Mouse (Mus musculus): ENCODE data around the gene Tnfaip8l2.

The Tnfaip8l2 gene

GRCm38 (mm10) chr3:95141952-95142616, at the start of gene Tnfaip8l2:
Gene Tnfaip8l2 (minus strand): TSS chr3:95142360.
- no peak for DNase-seq

- DNase-seq: no peak
These were observed 44.7 kb upstream of the Tnfaip8l2 start for GRCm38 (mm10) chr3:95186888-95187287.

DNA sequence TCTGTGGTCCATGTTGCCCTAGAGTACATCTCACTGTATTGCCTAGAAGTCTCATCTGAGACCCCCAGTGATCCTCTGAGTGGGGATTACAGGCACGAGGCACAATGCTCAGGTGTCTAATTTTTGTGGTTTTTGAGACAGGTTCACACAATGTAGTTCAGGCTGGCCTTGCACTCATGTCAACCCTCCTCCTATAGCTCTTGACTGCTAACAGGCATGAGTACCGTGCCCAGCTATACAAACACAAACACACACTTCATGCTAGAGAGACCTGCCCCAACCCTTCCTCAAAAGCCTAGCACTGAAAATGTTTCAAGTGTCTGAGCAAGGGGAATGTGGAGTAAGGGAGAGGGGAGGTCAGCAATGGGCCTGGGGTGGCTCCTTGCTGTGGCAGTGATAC, 43.9 kb upstream of the Tnfaip8l2 start:
- DNase-seq: no peak

DNA sequence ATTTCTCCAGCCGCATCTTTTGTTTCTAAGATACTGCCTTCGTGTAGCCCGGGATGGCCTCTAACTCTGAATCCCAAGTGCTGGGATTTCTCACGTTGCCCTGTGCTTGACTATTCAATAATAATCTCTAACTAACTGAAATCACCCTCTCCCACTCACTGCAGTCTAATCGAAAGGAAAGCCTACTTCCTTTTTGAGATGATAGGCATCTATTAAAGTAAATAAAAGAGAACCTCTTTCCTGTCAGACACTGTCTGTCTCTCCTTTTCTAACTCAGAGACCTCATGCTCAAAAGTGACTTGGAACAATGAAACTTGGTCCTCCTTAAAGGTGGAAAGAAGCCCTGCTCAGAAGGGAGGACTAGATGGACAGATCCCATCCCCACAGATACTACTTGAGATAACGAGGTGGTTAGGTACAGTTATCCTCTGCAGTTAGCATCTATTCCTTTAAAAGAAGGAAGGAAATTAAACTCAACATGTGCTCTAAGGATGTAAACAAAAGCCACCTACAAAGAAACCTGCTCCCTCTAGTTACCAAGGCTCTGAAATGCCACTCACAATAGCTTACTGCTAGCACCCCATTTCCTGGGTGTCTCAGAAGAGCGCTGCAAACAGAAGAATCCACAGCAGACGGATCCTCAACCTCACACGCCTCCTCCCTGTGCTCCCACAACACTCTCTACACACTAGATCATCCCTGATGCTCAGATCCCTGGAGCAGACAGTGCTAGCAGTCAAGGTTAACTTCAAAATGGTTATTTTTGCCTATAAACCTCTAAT, 42.8 kb upstream of the Tnfaip8l2 start:
- no peak for DNase-seq

- no peak for DNase-seq
These were observed 39.7 kb upstream of the Tnfaip8l2 start for GRCm38 (mm10) chr3:95181841-95182240.

GRCm38 (mm10) chr3:95179890-95180289, 37.7 kb upstream of the Tnfaip8l2 start:
- DNase-seq: no peak

DNA sequence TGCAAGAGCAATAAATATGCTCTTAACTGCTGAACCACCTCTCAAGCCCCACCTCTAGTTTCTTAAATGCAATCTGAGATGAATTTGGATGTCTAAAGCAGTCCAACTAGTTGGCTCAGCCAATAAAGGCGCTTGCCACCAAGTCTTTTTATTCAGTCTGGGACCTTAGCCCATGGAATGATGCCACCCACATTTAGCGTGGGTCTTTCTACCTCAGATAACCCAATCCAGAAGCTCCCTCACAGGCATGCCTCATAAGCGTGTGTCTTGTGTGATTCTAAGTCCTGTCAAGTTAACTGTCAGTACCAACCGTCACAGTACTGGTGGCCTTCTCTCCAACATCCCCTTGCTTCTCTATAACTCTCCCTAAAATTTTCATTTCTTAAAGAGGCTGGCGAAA, 36.8 kb upstream of the Tnfaip8l2 start:
- DNase-seq: no peak

- DNase-seq: no peak
These were observed 35.4 kb upstream of the Tnfaip8l2 start for GRCm38 (mm10) chr3:95177583-95177982.

DNA sequence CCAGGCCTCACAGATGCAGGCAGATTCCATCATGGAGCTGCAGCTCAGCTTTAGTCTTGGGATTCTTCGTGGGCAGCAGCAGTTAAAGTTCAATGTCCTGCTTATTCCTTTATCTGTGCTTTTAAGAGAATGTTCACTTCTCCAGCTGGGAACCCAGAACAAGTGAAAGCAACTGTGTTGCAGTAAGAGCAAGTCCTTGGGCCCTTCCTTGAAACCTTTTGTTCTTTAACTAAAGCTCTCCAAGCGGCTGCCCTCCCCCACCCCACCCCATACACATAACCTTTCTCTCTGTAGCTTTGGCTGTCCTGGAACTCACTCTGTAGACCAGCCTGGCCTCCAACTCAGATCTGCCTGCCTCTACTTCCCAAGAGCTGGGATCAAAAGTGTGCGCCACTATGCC, 34.3 kb upstream of the Tnfaip8l2 start:
- no peak for DNase-seq

GRCm38 (mm10) chr3:95174011-95174592, 31.9 kb upstream of the Tnfaip8l2 start:
- peak; percentile 81 for DNase-seq

DNA sequence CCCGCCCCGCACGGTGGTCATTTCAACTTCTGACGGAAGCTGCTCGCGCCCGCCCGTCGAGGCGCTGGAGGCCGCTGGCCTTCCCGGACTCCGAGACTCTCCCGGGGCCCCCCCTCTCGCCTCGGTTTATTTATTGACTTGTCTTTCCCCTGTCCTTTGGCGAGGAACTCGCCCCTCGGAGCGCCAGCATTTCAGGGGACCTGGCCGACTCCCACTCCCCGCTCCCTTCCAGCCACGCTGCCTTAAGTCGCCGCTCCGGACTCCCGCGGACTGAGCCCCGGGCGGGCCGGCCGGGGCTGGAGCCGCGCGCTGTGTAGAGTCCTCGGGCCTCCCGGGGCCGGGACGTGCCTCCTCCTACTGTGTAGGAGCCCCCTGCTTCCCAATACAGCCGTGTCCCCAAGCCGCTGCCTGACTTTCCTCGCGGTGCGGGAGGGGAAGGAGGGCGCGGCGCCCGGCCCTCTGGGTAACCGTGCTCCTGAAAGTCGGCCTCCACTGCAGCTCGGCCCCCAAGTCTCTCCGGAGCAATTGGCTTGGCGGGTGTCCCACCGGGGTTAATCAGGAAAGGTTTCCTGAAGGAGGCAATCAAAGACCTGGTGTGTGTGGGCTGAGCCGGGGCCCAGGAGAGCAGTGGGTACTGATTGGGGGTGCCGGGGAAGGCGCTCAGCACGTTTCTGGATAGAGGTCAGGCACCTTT, 31.2 kb upstream of the Tnfaip8l2 start:
- peak; percentile 42 for DNase-seq

GRCm38 (mm10) chr3:95172526-95173255, 30.5 kb upstream of the Tnfaip8l2 start:
- no peak for DNase-seq

- DNase-seq: no peak
These were observed 28.9 kb upstream of the Tnfaip8l2 start for GRCm38 (mm10) chr3:95171105-95171504.

GRCm38 (mm10) chr3:95169996-95170395, 27.8 kb upstream of the Tnfaip8l2 start:
- no peak for DNase-seq

DNA sequence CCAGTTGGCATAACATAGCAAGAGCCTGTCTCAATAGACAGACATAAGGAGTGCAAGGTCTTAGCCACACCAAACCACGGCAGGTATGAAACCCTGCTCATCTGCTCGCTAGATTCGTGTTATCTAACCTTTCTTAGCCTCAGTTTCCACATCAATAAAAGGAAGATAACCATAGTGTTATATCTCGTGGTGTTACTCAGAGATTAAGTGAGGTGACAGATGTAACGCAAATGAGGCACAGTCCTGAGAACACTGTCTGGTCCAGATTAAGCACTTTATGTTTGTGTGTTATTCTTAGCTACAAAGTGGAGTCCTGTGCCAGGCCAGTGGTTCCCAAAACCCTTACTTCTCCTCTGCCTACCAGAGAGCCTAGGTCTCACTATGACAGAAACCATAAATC, 22.7 kb upstream of the Tnfaip8l2 start:
- no peak for DNase-seq

DNA sequence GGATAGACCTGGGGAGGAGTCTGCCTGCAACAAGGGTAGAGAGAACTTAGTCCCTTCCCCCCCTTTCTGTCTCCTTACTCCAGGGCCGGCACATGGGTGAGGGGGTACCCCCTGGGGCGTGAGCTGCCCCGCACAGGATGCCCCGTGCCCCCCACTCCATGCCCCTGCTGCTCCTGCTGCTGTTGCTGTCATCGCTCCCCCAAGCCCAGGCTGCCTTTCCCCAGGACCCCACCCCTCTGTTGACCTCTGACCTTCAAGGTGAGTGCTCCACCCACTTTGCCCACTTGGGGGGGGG, 22.0 kb upstream of the Tnfaip8l2 start:
- DNase-seq: peak; percentile 40

- peak; percentile 41 for DNase-seq
These were observed 21.5 kb upstream of the Tnfaip8l2 start for GRCm38 (mm10) chr3:95163419-95164255.

GRCm38 (mm10) chr3:95162345-95162628, 20.1 kb upstream of the Tnfaip8l2 start:
- no peak for DNase-seq

DNA sequence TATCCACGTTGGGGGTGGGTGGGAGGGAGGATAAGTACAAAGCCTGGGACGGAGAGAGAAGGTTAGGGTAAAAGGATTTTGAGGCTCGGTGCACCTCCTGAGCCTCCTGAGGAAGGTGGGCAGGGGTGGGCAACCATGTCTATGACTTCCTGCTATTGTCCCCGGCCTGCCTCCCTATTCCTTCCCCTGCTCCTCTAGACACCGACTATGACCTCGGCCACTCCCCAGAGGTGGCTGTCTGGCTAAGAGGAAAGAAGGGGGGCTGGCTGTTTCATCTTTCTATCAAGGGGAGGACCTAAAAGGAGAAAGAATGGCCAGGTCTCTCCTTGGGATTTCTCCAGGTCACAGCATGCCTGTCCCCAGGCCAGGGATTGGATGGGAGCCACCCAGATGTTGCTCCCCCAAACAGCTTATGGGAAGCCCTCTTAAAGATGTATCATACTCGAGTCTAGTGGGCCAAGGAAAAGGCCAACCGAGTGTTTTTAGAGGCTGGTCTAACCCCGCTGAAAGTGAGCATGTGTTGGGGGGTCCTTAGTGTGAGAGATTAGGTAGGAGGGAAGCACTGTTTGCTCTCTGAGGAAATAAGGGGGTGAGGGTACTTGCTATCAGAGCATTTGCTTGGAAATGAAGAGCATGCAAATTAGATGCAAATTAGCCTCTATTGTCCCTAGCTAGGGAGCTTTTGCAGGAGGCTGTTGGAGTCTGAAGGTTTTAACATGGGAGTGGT, 19.6 kb upstream of the Tnfaip8l2 start:
- DNase-seq: peak; percentile 51

GRCm38 (mm10) chr3:95161041-95161551, 18.9 kb upstream of the Tnfaip8l2 start:
- peak; percentile 69 for DNase-seq
